Mouse (Mus musculus): ENCODE data around the gene Ttc9c.

GRCm38 (mm10) chr19:8790171-8790570 is 29.0 kb downstream of the Ttc9c start:
- TF ChIP-seq MYOD1 (IDR thresholded peaks at IDR 0.05; ENCODE audit: control insufficient read depth in 1 of 3, insufficient read length in 2 of 3, low read depth in 2 of 3) (no peak), CEBPB (IDR thresholded peaks at IDR 0.05; ENCODE audit: insufficient read depth, poor library complexity, severe bottlenecking) (no peak), MAX (IDR thresholded peaks at IDR 0.05; ENCODE audit: low read depth) (no peak), POLR2AphosphoS2 (IDR thresholded peaks at IDR 0.05; ENCODE audit: insufficient read length, low read depth) (no peak), REST (IDR thresholded peaks at IDR 0.05; ENCODE audit: insufficient read depth, insufficient read length) (no peak), USF1 (IDR thresholded peaks at IDR 0.05; ENCODE audit: low read depth) (no peak), POLR2A (IDR thresholded peaks at IDR 0.05; ENCODE audit: insufficient read length, low read depth) (no peak), TCF12 (IDR thresholded peaks at IDR 0.05; ENCODE audit: insufficient read depth, poor library complexity, severe bottlenecking) (no peak), E2F4 (IDR thresholded peaks at IDR 0.05; ENCODE audit: insufficient read depth) (no peak), MYOG (IDR thresholded peaks at IDR 0.05; ENCODE audit: control insufficient read depth in 1 of 3, insufficient read depth in 1 of 3, insufficient read length in 2 of 3, low read depth in 2 of 3) (no peak)
